Mouse (Mus musculus) embryonic fibroblast, embryonic 13.5 days (primary cell): Measurements from ENCODE around the gene Ltc4s.

Experiments
- CTCF ChIP-seq: IDR thresholded peaks from 2 replicates; pipeline ENCODE4 v1.5.1; 2011; ENCODE audit warnings: mild to moderate bottlenecking, control low read depth, low read length, moderate library complexity, borderline replicate concordance; ENCODE audit not compliant: insufficient read depth
- POLR2A ChIP-seq: IDR thresholded peaks from 2 replicates; pipeline ENCODE4 v1.6.1; 2011; ENCODE audit warnings: low read depth, mild to moderate bottlenecking, control low read depth, low read length, moderate library complexity

- TF ChIP-seq CTCF (no peak), POLR2A (no peak)
These were observed 5.5 kb upstream of the Ltc4s start for GRCm38 (mm10) chr11:50243926-50244325.
